Mouse (Mus musculus): ENCODE data around the gene Man2a1. TPM values are rescaled to one million over a fixed set of nuclear protein-coding genes. Genes with fewer than 3 reads are reported as not detected.
A peak's percentile ranks its signal among the peaks of the same experiment; 100 is the strongest.

Gene Man2a1
- polyA plus RNA-seq, 1 experiment from 2014 or later = 10.7 TPM

DNA sequence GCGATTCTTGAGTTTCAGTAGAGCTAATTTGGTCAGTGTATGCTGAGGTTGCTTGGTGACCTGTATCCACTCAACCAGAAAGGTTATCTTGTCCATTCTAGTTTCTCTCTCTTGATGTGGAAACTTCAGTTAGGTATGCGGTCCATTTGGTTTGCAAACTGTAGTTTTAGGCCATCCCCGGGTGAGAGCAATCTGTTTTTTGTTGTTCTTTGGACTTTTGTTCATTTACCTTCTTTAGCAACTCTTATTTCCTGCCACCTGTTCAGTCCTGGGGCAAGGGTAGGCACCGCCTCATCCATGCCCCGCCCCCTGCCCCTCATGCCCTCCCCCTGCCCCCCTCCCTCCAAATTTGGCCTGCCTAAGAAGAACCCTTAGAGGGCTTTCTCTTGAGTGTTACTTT, 3.6 kb downstream of the Man2a1 start:
- 0 out of 2 replicates have a peak, but pooled peaks cover 3% of the 10 kb centered on the region for H3K36me3 ChIP-seq
- H3K9me3 ChIP-seq = no peaks in the 10 kb centered on the region
- H3K4me2 ChIP-seq (replicated peaks) = peak overlapping the region; percentile 95
- H3K27ac ChIP-seq = no peak overlapping the region
- no peak for ATAC-seq (ENCODE audit: low FRiP score, low read depth)
- H3K9ac ChIP-seq = no peak overlapping the region
- peak overlapping the region; percentile 88; the same call in 1 of the 2 replicates for H3K4me3 ChIP-seq
- H3K27me3 ChIP-seq = no peaks in the 10 kb centered on the region
- peaks cover 51% of the 10 kb centered on the region for H3K4me1 ChIP-seq
- 65% methylated on average over 5 of the region's 5 CpGs for WGBS

DNA sequence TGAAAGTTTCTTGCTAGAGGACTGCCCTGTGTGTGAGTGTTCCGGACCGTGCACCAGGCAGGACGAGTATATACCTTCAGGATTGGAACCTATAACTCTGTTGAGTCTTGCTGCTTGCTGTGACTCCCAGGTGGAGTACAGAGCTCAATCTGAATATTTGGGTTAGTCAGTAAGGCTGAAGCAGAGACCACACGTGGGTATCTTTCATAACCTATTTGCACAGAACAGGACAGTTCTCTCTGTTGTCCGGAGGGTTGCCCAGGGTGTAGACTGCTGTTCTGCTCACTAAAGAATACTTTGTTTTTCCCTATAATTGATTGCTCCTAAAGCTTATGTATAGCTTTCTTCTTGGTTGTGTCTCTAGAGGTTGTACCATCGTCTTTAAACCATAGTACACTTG, 7.7 kb downstream of the Man2a1 start:
- Histone ChIP-seq H3K36me3 (0 out of 2 replicates have a peak, but pooled peaks cover 3% of the 10 kb centered on the region), H3K9me3 (no peaks in the 10 kb centered on the region)

DNA sequence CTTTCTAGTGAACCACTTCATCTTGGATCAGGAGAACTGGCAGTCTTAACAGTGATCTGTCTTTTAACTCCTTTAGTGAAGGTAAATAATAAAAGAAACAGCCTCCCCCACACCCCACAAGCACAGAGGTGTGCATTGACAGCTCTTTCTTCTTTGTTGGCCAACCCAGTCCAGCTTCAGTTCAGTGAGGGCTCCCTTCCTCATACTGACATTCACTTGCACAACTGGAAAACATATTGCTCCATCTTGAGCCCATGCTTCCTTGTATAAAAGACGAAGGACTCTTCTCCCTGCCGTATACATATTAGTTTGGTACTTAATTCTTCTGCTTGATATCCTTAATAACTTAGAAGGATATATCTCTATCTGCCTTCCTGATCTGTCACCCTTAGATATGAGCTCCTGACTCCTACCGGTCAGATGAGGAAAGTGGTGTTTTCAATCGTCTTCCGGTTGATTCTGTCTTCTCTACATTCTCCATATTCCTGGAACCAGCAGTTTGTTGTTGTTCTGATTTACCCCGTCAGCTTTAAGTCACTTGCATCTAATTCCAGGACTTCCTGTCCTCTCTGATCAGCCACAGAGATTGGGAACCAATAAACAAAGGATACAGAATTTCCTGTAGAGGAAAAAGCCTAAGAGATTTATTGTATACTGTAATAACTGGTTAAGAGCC, 8.5 kb downstream of the Man2a1 start:
- no peaks in the 10 kb centered on the region for H3K9me3 ChIP-seq
- peaks cover 48% of the 10 kb centered on the region for H3K4me1 ChIP-seq
- ATAC-seq (ENCODE audit: low FRiP score, low read depth) = no peak
- no peak overlapping the region for H3K9ac ChIP-seq
- H3K27ac ChIP-seq = no peak overlapping the region
- WGBS = 74% methylated on average over 6 of the region's 6 CpGs
- H3K27me3 ChIP-seq = no peaks in the 10 kb centered on the region
- H3K36me3 ChIP-seq = 0 out of 2 replicates have a peak, but pooled peaks cover 3% of the 10 kb centered on the region
- H3K4me2 ChIP-seq (replicated peaks) = no peak overlapping the region
- no peak overlapping the region for H3K4me3 ChIP-seq

More for the DNA sequence above, 7.7 kb downstream of the Man2a1 start:
- Histone ChIP-seq H3K27me3 (no peaks in the 10 kb centered on the region), H3K9ac (no peak overlapping the region), H3K4me1 (peaks cover 51% of the 10 kb centered on the region), H3K4me2 (replicated peaks) (no peak overlapping the region), H3K4me3 (no peak overlapping the region), H3K27ac (no peak overlapping the region)
- ATAC-seq (ENCODE audit: low FRiP score, low read depth) = no peak
- WGBS = 90% methylated on average over 6 of the region's 6 CpGs

DNA sequence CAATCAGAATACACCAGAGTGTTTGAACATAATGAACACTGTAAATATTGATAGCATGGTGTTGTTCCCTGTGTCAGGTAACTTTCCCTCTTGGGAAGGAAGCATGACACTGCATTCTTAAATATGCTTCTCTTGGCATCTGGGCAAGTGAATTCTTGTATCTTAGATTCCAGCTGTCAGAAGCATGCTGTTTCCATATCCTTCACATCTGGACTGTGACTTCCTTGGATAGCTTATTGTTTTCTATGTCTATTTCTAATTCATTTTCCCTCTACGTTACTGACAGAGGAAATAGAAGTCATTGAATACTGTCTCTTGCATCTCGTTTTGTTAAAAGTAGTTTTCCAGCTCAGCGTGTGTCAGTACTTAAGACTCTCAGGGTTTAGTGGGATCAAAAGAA, 9.2 kb downstream of the Man2a1 start:
- no peak overlapping the region for H3K4me2 ChIP-seq (replicated peaks)
- 37% methylated on average over 3 of the region's 3 CpGs for WGBS
- no peak for ATAC-seq (ENCODE audit: low FRiP score, low read depth)

DNA sequence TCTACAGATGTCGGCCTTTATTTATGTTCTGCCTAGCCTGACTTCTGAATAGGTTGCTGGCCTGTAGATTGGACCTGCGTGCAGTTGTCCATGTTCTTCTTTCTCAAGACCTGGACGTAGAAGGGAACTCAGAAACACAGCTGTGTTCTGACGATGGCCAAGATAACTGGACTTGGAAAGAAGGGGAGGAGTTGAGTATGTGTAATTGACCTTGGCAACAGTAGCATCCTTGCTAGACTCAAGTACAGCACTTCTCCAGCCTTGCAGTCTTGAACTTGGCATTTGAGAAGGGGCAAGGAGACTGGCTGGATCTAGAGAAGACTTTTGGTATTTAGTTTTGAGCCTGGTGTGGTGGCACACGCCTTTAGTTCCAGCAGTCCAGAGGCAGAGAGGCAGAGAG, 10.9 kb downstream of the Man2a1 start:
- no peaks in the 10 kb centered on the region for H3K27me3 ChIP-seq
- no peak for ATAC-seq (ENCODE audit: low FRiP score, low read depth)
- H3K4me3 ChIP-seq = no peak overlapping the region
- no peak overlapping the region for H3K4me2 ChIP-seq (replicated peaks)
- peaks cover 32% of the 10 kb centered on the region; the same call in 1 of the 2 replicates for H3K4me1 ChIP-seq
- no peak overlapping the region for H3K27ac ChIP-seq
- no peak overlapping the region for H3K9ac ChIP-seq
- H3K9me3 ChIP-seq = no peaks in the 10 kb centered on the region
- 90% methylated on average over 5 of the region's 5 CpGs for WGBS
- H3K36me3 ChIP-seq = peaks cover 7% of the 10 kb centered on the region; the same call in 1 of the 2 replicates

More for the DNA sequence above, 9.2 kb downstream of the Man2a1 start:
- H3K27me3 ChIP-seq = no peaks in the 10 kb centered on the region
- no peak overlapping the region for H3K9ac ChIP-seq
- no peak overlapping the region for H3K27ac ChIP-seq
- peaks cover 41% of the 10 kb centered on the region for H3K4me1 ChIP-seq
- H3K9me3 ChIP-seq = no peaks in the 10 kb centered on the region
- H3K36me3 ChIP-seq = 0 out of 2 replicates have a peak, but pooled peaks cover 3% of the 10 kb centered on the region
- H3K4me3 ChIP-seq = no peak overlapping the region

DNA sequence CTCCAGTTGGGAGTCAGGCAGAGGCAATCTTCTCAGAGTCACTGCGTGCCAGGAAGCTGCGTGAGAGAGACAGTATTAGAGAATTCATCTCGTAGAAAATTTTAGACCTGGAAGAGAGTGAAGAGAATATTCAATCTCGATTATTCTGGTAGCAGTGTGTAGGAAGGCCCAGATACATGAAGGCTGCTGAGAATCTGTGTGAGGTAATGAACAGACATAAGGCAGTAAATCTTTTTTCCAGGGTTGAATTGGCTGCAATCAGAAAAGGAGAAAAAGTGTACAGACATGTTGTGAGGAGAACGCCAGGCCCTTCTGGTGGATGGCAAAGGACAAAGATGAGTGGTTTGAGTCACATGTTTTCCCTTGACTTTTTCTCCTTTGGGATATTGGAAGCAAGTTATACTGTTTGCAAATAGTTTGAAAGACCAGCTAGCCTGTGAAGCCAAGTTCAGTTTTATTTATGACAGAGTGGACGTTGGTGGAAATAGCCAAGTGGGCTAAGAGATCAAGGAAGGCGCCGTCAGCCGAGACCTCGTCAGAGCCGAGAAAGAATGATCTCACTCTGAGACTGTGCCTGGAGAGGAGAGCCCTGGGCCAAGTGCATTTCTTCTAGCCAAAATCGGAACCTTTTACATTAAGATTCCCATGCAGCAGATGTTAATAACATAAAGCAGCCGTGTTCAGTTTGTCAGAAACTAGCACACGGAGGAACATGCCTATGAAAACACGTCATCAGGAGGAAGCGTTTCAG, 11.8 kb downstream of the Man2a1 start:
- Histone ChIP-seq H3K4me3 (no peak overlapping the region), H3K36me3 (peaks cover 3% of the 10 kb centered on the region; the same call in 1 of the 2 replicates), H3K4me2 (replicated peaks) (no peak overlapping the region), H3K27ac (0 out of 2 replicates have a peak overlapping the region, but pooled peaks have one; percentile 22), H3K27me3 (no peaks in the 10 kb centered on the region), H3K9me3 (no peaks in the 10 kb centered on the region), H3K9ac (no peak overlapping the region), H3K4me1 (peaks cover 32% of the 10 kb centered on the region; the same call in 1 of the 2 replicates)
- WGBS = 72% methylated on average over 16 of the region's 16 CpGs
- peak; percentile 65; the same call in 1 of the 2 replicates for ATAC-seq (ENCODE audit: low FRiP score, low read depth)

DNA sequence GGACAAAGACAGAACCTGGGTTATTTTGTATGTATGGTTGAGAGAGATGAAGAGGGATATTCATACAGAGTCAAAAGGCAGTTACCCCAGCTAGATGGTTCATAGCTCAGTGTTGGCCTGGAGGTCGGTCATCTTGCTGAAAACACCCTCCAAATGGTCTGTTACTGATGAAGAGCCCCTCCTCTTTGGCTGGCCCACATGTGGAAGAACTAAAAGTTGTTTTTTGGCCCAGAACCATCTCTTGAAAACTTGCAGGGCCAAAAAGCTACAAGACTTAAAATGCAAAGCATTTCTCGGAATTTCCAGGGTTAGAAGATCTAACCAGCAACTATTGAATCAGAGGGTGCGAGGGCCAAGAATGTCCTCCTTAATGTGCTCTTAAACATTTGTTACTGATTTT, 12.4 kb downstream of the Man2a1 start:
- Histone ChIP-seq H3K4me3 (no peak overlapping the region), H3K9ac (no peak overlapping the region), H3K27me3 (no peaks in the 10 kb centered on the region), H3K27ac (no peak overlapping the region), H3K9me3 (no peaks in the 10 kb centered on the region), H3K4me1 (peaks cover 32% of the 10 kb centered on the region; the same call in 1 of the 2 replicates), H3K36me3 (peaks cover 3% of the 10 kb centered on the region; the same call in 1 of the 2 replicates), H3K4me2 (replicated peaks) (no peak overlapping the region)
- WGBS = 74% methylated on average over 3 of the region's 3 CpGs
- ATAC-seq (ENCODE audit: low FRiP score, low read depth) = peak; percentile 30; the same call in 1 of the 2 replicates

DNA sequence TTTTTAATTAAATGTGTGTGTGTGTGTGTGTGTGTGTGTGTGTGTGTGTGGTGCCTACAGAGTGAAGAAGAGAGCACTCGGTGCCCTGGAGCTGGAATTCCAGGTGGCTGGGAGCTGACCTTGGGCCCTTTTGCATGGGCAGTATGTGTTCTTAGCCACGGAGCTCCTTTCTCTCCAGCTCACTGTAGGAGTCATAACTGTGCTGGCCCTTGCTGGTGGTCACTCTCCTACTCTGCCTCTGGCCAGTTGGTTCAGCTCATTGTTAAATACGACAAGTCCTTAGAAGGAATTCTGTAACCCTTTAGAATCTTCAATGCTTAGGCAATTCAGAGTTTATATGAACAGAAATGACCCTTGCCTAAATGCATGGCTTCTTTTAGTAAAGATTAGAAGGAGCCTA, 12.8 kb downstream of the Man2a1 start:
- no peaks in the 10 kb centered on the region for H3K9me3 ChIP-seq
- no peak overlapping the region for H3K4me2 ChIP-seq (replicated peaks)
- no peaks in the 10 kb centered on the region for H3K27me3 ChIP-seq
- peaks cover 3% of the 10 kb centered on the region; the same call in 1 of the 2 replicates for H3K36me3 ChIP-seq
- no peak overlapping the region for H3K27ac ChIP-seq
- no peak for ATAC-seq (ENCODE audit: low FRiP score, low read depth)
- H3K9ac ChIP-seq = no peak overlapping the region
- H3K4me1 ChIP-seq = peaks cover 32% of the 10 kb centered on the region; the same call in 1 of the 2 replicates
- H3K4me3 ChIP-seq = no peak overlapping the region
- 69% methylated on average over 3 of the region's 3 CpGs for WGBS

DNA sequence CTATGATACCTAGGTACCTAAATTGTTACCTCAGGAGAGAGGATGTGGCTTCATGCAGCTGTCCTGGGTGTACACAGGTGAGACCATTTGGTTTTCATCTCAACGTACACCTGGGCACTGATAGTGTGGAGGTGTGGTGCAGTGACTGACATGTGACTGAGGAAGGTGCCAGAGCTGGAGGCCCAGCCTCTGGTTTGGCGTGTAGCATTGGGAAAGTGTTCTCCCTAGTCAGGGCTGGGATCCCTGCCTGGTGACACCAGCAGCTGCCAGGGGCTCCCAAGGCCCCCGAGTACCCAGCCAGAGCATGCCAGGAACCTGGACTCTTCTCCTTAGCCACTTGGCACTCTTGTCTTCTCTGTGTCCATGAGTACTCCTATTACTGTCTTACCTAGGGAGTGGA, 14.3 kb downstream of the Man2a1 start:
- H3K4me1 ChIP-seq = peaks cover 24% of the 10 kb centered on the region; the same call in 1 of the 2 replicates
- H3K27ac ChIP-seq = no peak overlapping the region
- peaks cover 3% of the 10 kb centered on the region; the same call in 1 of the 2 replicates for H3K36me3 ChIP-seq
- 82% methylated on average over 3 of the region's 3 CpGs for WGBS
- H3K9me3 ChIP-seq = no peaks in the 10 kb centered on the region
- no peaks in the 10 kb centered on the region for H3K27me3 ChIP-seq
- no peak overlapping the region for H3K4me3 ChIP-seq
- ATAC-seq (ENCODE audit: low FRiP score, low read depth) = no peak
- no peak overlapping the region for H3K9ac ChIP-seq
- no peak overlapping the region for H3K4me2 ChIP-seq (replicated peaks)

DNA sequence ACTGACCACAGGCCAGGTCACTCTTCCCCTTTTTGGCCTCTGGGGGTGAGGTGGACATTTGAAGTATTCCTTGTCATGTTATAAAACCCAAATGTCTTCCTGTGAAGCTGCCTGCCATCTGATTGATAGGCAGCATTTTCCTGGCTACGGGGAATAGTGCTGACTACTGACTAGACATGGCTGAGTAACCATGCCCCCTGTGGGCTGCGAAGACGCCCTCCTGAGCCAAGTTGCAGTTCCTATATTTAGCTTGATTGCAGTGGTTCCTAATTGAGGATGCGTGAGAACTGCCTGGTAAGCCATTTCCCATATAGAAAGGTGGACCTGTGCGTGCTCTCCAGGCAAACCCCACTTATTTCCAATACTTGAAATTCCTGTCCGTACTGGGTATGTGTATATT, 14.9 kb downstream of the Man2a1 start:
- no peak overlapping the region for H3K4me3 ChIP-seq
- peaks cover 3% of the 10 kb centered on the region; the same call in 1 of the 2 replicates for H3K36me3 ChIP-seq
- H3K4me2 ChIP-seq (replicated peaks) = no peak overlapping the region
- 84% methylated on average over 6 of the region's 6 CpGs for whole genome bisulfite sequencing
- no peak overlapping the region for H3K9ac ChIP-seq
- peaks cover 19% of the 10 kb centered on the region; the same call in 1 of the 2 replicates for H3K4me1 ChIP-seq
- no peak overlapping the region for H3K27ac ChIP-seq
- no peak for ATAC-seq (ENCODE audit: low FRiP score, low read depth)
- no peaks in the 10 kb centered on the region for H3K9me3 ChIP-seq
- H3K27me3 ChIP-seq = no peaks in the 10 kb centered on the region

DNA sequence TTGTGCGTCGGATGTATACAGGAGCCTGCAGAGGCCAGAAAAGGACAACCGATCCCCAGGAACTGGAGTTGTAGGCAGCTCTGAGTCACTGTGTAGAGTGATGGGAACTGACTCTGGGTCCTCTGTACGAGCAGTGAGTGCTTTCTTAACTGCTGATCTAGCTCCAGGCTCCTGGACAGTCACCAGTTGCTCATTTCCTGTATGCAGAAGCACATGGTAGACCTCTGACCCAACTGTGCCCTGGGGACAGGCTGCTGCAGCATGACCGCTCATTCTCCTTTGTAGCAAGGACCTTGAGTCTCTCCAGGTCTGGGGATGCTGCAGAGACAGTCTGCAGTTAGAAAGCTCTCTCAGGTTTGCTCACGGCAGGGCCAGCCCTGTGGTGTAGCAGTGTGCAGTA, 15.7 kb downstream of the Man2a1 start:
- Histone ChIP-seq H3K27me3 (no peaks in the 10 kb centered on the region), H3K4me3 (no peak overlapping the region), H3K4me1 (peaks cover 16% of the 10 kb centered on the region; the same call in 1 of the 2 replicates), H3K27ac (no peak overlapping the region), H3K36me3 (peaks cover 7% of the 10 kb centered on the region; the same call in 1 of the 2 replicates), H3K9me3 (no peaks in the 10 kb centered on the region), H3K9ac (no peak overlapping the region), H3K4me2 (replicated peaks) (no peak overlapping the region)
- ATAC-seq (ENCODE audit: low FRiP score, low read depth) = no peak
- 78% methylated on average over 6 of the region's 6 CpGs for WGBS

DNA sequence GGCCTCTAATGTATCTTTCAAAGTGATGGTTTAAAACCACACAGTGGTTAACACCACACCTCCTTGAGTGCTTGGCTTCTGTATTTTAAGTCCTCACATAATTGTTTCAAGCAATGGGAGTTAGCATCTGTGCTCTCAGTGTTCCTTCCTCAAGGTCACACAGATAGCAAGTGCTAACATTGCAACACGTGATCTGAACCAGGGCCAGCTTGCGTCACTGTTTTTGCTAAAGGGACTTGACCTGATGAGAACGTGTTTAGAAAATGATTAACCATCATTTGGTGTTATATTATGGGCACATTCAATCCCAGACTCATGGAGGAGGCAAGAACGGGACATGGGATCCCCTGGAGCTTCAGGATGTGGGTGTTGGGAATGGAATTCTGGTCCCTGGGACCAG, 17.3 kb downstream of the Man2a1 start:
- 84% methylated on average over 4 of the region's 4 CpGs for WGBS
- no peak overlapping the region for H3K4me3 ChIP-seq
- peaks cover 6% of the 10 kb centered on the region; the same call in 1 of the 2 replicates for H3K4me1 ChIP-seq
- ATAC-seq (ENCODE audit: low FRiP score, low read depth) = no peak
- no peak overlapping the region for H3K9ac ChIP-seq
- no peak overlapping the region for H3K27ac ChIP-seq
- no peak overlapping the region for H3K4me2 ChIP-seq (replicated peaks)
- no peaks in the 10 kb centered on the region for H3K9me3 ChIP-seq
- H3K36me3 ChIP-seq = peaks cover 8% of the 10 kb centered on the region; the same call in 1 of the 2 replicates
- H3K27me3 ChIP-seq = no peaks in the 10 kb centered on the region
